Mouse (Mus musculus) kidney, postnatal 0 days (tissue): ENCODE results near the gene Pitpnm3. TPM values are rescaled to one million over a fixed set of nuclear protein-coding genes. Genes with fewer than 3 reads are reported as not detected.

Source experiments
- ATAC-seq: fragments of 200-750 bp; cut with Nextera tagmentation; replicated peaks from 2 replicates; pipeline ENCODE4 v1.8.0; 2017; ENCODE audit warnings: low read depth, moderate number of reproducible peaks, moderate TSS enrichment, moderate library complexity; ENCODE audit not compliant: low FRiP score
- DNase-seq: peaks from one replicate; pipeline ENCODE4 v3.0.0-alpha.2; 2016; ENCODE audit warnings: low spot score
- H3K27ac ChIP-seq: fragments of 300-500 bp; sonication (generic); 2 replicates; pipeline ENCODE4 v1.5.1; 2014; ENCODE audit warnings: mild to moderate bottlenecking
- H3K27me3 ChIP-seq: fragments of 300-500 bp; sonication (generic); 2 replicates; pipeline ENCODE4 v1.6.1; 2014; ENCODE audit warnings: low read length, mixed read lengths; ENCODE audit not compliant: insufficient read depth
- H3K36me3 ChIP-seq: fragments of 300-500 bp; sonication (generic); 2 replicates; pipeline ENCODE4 v1.6.1; 2014; ENCODE audit warnings: low read length, mixed read lengths; ENCODE audit not compliant: insufficient read depth
- H3K4me1 ChIP-seq: fragments of 300-500 bp; sonication (generic); replicated peaks from 2 replicates; pipeline ENCODE4 v1.6.1; 2014; ENCODE audit warnings: antibody characterized with exemption, low read length, mixed read lengths; ENCODE audit not compliant: insufficient read depth
- H3K4me2 ChIP-seq: fragments of 300-500 bp; sonication (generic); 2 replicates; pipeline ENCODE4 v1.6.1; 2014; ENCODE audit warnings: mild to moderate bottlenecking, low read length, moderate library complexity, mixed read lengths
- H3K4me3 ChIP-seq: fragments of 300-500 bp; sonication (generic); replicated peaks from 2 replicates; pipeline ENCODE4 v1.5.1; 2014; ENCODE audit warnings: low read depth, low read length
- H3K9ac ChIP-seq: fragments of 300-500 bp; sonication (generic); 2 replicates; pipeline ENCODE4 v1.6.1; 2014; ENCODE audit warnings: low read depth, low read length
- H3K9me3 ChIP-seq: fragments of 300-500 bp; sonication (generic); replicated peaks from 2 replicates; pipeline ENCODE4 v1.6.1; 2016; ENCODE audit warnings: low read length, inconsistent platforms, mixed read lengths
- CTCF ChIP-seq: IDR thresholded peaks from 2 replicates; pipeline ENCODE4 v1.5.1; 2016; ENCODE audit warnings: antibody characterized with exemption, low read depth, mild to moderate bottlenecking, moderate library complexity
- WGBS: fragments of 180-500 bp; shearing (Covaris S2); extraction: QIAGEN DNeasy Blood & Tissue Kit; methylation state at CpG from one replicate; pipeline ENCODE4 v1.1.7; 2014; 5-methylcytosine and 5-hydroxymethylcytosine counted together
- polyA plus RNA-seq: library from polyadenylated mRNA; unstranded; fragments of >200 nt; fragmentation: Nextera tagmentation; extraction: Ambion mirVana; gene quantifications from 2 replicates; pipeline ENCODE4 v1.2.1, GENCODE M21; 2015

Gene Pitpnm3
- polyA plus RNA-seq, 1 experiment from 2014 or later: 0.42 TPM

- no peak for ATAC-seq
These were observed 118.9 kb downstream of the Pitpnm3 start for GRCm38 (mm10) chr11:72016518-72017252.

DNA sequence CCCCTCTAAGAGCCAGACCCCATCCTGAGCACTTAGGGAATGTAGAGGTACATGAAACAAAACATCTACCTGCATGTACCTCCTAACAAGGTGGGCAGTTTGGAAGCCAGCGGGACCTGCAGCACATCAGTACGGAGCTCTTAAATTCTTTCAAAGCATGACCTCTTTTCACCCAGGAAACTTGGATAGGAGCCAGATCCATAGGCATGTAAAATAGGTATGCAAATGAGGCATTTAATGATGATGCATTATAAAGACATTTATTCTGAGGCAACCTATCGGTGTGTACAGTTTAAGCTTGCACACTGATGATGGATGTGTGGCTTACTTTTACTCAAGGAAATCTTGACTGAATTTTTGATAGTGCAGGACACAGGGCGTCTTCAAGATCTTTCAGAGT is 120.9 kb downstream of the Pitpnm3 start:
- H3K9me3 ChIP-seq: no peaks in the 10 kb centered on the region
- ATAC-seq (no peak), DNase-seq (no peak)
- H3K4me2 ChIP-seq: no peak overlapping the region
- WGBS: 73% methylated on average over 4 of the region's 4 CpGs
- no peak overlapping the region for H3K9ac ChIP-seq
- no peak overlapping the region for H3K4me3 ChIP-seq
- no peaks in the 10 kb centered on the region for H3K27me3 ChIP-seq
- H3K27ac ChIP-seq: no peak overlapping the region
- TF ChIP-seq CTCF: no peak
- H3K4me1 ChIP-seq: no peaks in the 10 kb centered on the region
- H3K36me3 ChIP-seq: no peaks in the 10 kb centered on the region

More at GRCm38 (mm10) chr11:72016518-72017252, 118.9 kb downstream of the Pitpnm3 start:
- H3K9ac ChIP-seq: no peak overlapping the region
- no peak for TF ChIP-seq CTCF
- no peaks in the 10 kb centered on the region for H3K4me1 ChIP-seq
- no peak for DNase-seq
- H3K4me3 ChIP-seq: no peak overlapping the region
- H3K36me3 ChIP-seq: no peaks in the 10 kb centered on the region
- H3K27ac ChIP-seq: no peak overlapping the region
- H3K4me2 ChIP-seq: no peak overlapping the region
- H3K27me3 ChIP-seq: no peaks in the 10 kb centered on the region
- no peaks in the 10 kb centered on the region for H3K9me3 ChIP-seq
- WGBS: 82% methylated on average over 13 of the region's 13 CpGs

- no peak overlapping the region for H3K9ac ChIP-seq
- no peaks in the 10 kb centered on the region for H3K9me3 ChIP-seq
- H3K4me3 ChIP-seq: no peak overlapping the region
- no peaks in the 10 kb centered on the region for H3K36me3 ChIP-seq
- DNase-seq (no peak), ATAC-seq (no peak)
- TF ChIP-seq CTCF: no peak
- no peak overlapping the region for H3K4me2 ChIP-seq
- H3K4me1 ChIP-seq: no peaks in the 10 kb centered on the region
- H3K27me3 ChIP-seq: no peaks in the 10 kb centered on the region
- no peak overlapping the region for H3K27ac ChIP-seq
- WGBS: 93% methylated on average over 1 of the region's 1 CpGs
These were observed 123.6 kb downstream of the Pitpnm3 start for GRCm38 (mm10) chr11:72011955-72012354.

DNA sequence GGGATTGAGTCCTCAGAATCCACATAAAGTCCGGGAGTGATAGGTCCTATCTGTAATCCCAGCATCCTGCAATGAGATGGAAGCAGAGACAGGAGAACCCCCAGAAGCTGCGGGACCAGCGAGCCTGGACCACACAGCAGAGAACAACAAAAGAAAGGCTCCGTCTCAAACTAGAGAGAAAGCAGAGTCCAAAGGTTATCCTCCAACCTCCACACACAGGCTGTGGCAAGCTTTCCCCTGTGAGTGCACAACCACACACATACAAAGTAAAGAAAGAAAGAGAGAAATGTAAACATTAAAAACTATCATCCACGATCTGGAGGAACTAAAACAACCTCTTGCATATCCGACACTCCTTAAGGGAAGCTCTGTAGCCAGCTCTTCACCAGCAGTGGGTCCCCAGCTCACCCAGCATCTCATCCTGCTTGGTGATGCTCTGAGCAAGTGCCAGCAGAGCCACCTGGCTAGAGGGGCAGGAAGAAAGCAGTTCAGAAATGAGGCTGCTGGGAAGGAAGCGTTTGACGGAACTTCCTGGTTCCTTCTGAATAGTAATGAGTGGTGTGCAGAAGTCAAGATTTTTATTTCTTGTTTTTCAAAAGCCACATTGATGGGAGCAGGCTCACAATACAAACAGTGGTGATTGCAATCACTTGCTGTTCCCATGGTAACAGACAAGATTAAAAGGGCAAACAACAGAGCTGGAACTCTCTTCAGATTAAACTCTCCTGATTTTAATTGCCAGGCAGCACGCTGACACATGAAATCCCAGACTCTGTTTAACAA is 124.4 kb downstream of the Pitpnm3 start:
- ATAC-seq: no peak

GRCm38 (mm10) chr11:72010367-72010766 is 125.2 kb downstream of the Pitpnm3 start:
- Histone ChIP-seq H3K4me2 (no peak overlapping the region), H3K9ac (no peak overlapping the region), H3K27ac (no peak overlapping the region), H3K4me3 (no peak overlapping the region), H3K27me3 (no peaks in the 10 kb centered on the region), H3K36me3 (no peaks in the 10 kb centered on the region), H3K4me1 (no peaks in the 10 kb centered on the region), H3K9me3 (no peaks in the 10 kb centered on the region)
- DNase-seq (no peak), ATAC-seq (no peak)
- TF ChIP-seq CTCF: no peak
- WGBS: 39% methylated on average over 5 of the region's 5 CpGs

More for the DNA sequence above, 124.4 kb downstream of the Pitpnm3 start:
- TF ChIP-seq CTCF: no peak
- Histone ChIP-seq H3K4me1 (no peaks in the 10 kb centered on the region), H3K9me3 (no peaks in the 10 kb centered on the region), H3K9ac (no peak overlapping the region), H3K27me3 (no peaks in the 10 kb centered on the region), H3K4me3 (no peak overlapping the region), H3K36me3 (no peaks in the 10 kb centered on the region), H3K27ac (no peak overlapping the region), H3K4me2 (no peak overlapping the region)
- 46% methylated on average over 9 of the region's 9 CpGs for WGBS
- DNase-seq: no peak

GRCm38 (mm10) chr11:72005547-72005946 is 130.0 kb downstream of the Pitpnm3 start:
- H3K36me3 ChIP-seq: no peaks in the 10 kb centered on the region
- H3K9ac ChIP-seq: no peak overlapping the region
- H3K27me3 ChIP-seq: no peaks in the 10 kb centered on the region
- H3K4me1 ChIP-seq: no peaks in the 10 kb centered on the region
- H3K27ac ChIP-seq: no peak overlapping the region
- no peaks in the 10 kb centered on the region for H3K9me3 ChIP-seq
- no peak overlapping the region for H3K4me2 ChIP-seq
- no peak for DNase-seq
- TF ChIP-seq CTCF: no peak
- 86% methylated on average over 6 of the region's 6 CpGs for WGBS
- no peak for ATAC-seq
- H3K4me3 ChIP-seq: no peak overlapping the region
